Mouse (Mus musculus) ovary, postnatal 36 days (tissue): Measurements from ENCODE around the gene Cdca7l.
"Not testable (repeated sequence)": the region's sequence is repeated elsewhere in the genome, so short reads cannot be mapped to it uniquely, and the experiment has no call there.

Experiments used
- DNase-seq: peaks from one replicate; pipeline ENCODE4 v3.0.0; 2022; ENCODE audit warnings: low spot score, mixed read lengths

Gene Cdca7l

DNA sequence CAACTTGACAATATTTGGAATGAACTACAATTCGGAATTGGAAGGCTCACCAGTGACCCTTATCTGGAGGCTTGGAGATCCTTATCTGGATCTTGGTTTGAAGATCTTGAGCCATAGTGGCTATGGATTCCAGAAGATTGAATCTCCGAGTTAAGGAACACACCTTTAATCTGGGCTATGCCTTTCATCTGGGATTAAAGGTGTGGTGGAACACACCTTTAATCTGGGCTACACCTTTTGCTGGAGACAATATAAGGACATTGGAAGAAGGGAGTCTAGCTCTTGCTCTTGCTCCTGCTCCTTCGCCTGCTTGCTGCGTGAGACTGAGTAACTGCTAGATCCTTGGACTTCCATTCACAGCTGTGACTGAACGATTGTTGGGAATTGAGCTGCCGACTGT is at the start of gene Cdca7l:
TSS of gene Cdca7l (plus strand) at position 301 of the 400 bp plus-strand sequence.
- DNase-seq = not testable (repeated sequence)

DNA sequence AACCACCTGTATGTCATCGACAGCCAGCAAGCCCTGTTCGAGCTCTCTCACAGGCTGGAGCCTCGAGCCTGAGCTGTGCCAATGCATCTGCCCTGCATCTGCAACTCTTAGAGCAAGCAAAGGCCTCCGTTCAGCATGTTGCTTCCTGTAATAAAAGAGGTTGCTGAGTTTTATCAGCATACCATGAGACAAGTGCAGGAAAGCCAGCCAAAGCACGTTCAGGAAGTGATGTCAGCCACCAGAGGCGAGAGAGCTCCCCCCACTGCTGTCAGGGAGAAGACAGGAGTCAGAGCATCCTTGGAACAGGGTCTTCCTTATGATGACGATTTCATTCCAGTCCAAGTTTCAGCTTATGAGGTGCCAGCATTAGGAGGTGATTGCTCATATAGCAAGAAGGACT is 48.1 kb upstream of the Cdca7l start:
- no peak for DNase-seq

DNA sequence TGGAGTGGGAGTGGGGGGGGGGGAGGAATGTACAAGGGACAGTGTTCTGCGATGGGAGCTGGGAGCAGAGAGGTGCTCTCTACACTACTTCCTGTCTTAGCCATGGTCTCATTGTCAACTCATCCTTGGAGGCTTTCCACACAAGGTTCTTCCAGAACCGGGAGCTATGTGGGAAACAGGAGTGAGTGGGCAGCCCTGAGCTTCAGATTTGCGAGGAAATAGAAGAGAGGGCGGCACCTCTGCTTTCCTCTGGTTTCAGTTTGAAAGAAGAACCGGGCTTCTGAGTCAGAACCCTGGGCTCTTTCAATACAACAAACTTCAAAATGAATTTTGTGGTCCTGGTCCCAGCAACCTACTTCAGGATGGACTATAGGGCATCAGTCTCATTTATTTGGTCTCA is 43.7 kb upstream of the Cdca7l start:
- DNase-seq = no peak

DNA sequence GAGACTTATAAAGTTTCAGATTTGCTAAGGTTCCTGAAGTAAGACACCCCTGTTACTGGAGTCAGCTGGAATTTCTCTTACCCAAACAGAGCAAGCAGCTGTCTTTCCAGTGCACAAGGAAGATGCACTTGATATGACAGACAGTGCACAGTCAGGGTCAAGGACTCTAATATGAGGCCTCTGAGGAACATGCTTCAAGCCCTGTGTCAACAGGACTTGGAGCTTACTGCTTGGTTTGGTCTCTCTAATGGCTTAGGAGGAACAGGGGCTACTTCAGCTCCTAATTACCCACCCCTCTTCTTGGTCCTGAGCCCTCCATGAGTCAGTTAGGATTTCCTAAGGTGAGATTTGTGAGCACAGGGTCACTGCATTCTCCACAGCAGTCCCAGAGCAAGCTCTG is 43.2 kb upstream of the Cdca7l start:
- no peak for DNase-seq

DNA sequence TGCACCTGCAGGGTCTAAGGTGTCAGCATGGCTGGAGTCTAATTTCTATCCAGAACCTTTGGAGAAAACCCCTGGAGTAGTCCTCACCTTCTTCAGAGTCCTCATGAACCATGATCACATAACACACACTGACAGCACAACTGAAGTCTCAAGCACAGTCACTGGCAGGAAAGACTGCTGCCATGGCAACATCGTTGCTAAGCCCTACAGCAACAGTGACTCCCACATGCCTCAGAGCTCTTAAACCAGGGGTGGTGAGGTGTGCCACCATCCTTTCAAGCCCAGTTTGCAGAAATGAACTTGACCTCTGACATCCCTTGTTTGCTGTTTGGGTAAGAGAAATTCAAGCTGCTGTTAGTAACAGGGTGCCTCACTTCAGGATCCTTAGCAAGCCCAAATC is 42.4 kb upstream of the Cdca7l start:
- no peak for DNase-seq

DNA sequence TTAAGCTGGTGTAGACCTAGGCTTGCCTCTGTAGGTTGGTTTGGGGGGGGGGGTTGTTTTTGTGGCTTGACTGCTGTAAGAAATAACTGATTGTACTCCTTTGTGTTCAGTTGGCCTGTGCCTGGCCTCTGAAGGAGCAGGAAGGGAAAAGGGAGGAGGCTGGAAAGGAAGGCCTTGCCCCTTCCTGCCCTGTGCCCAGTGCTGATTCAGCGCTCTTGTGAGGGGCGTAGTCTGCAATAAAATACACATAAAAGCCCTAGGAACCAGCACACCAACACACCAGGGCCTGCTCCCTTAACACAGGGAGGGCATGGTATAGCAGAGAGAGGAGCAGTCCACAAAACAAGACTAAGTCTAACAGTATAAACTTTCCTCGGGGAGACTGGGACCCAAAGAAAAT is 40.8 kb upstream of the Cdca7l start:
- no peak for DNase-seq

DNA sequence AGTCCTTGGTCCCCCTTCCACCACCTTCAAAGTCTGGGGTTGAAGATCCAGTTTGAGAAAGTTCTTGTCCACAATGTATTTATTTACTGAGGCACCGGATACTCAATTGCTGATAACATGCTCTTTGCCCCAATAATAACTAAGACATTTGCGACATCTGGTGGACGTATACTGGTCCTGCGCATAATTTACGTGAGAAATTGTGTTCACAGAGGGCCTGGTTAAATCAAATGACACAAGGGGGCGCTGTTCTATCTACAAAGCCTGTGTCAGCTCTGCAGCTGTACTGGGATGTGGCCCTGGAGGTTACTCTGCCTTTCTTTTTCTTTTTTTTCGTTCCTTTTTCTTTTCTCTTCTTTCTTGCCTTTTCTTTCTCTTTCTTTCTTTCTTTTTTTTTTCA is 39.2 kb upstream of the Cdca7l start:
- peak; percentile 39 for DNase-seq

DNA sequence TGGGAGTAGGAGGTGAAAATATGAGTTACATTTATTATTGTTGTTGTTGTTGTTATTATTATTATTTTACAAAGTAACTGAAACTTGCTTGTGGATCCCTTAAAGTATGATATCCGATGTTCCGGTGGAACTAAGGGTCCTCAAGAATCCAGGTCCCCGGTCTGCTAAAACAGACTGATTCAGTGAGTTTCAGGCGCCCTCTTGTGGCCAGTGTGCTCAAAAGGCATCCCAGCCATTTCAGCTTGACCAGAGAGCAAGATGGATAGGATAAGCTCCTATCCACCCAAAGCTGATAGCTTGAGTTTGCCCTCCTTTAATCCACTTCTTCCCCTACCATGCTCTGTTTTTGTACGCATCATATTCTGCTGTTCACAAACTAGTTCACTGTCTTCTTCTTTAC is 35.0 kb upstream of the Cdca7l start:
- peak; percentile 64 for DNase-seq

DNA sequence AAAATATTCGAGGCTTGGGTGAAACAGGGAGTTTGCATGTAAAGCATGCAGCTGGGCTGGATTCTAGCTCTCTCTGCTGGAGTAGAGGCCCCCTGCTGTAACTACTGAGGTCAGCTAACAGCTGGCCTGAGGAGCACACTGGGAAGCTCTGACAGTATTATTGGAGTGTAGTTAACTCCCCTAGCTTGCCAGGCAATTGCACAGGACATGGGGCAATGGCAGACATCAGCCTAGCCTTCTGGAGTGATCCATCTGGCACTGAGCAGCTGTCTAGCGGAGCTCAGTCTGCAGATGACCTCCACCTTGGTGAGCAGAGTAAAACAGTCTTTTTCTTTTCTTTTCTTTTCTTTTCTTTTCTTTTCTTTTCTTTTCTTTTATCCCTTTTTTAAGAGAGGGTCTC is 33.9 kb upstream of the Cdca7l start:
- DNase-seq = no peak

DNA sequence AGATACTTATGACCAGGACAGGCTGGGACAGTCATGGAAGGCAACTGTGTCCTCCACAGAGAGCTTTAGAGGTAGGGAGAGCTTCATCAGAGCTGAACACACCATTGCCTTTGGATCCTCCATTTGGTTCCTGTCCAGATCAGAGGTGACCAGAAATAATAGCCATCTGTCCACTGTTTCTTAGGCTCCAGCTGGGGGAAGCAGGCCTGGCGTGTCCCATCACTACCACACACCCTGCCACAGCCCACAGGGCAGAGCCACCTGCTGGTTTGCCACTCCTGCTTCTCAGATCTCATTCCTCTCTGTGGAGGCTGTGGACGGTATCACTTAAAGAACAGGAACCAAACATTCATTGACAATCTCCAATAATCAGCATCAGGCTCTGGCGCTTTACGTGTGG is 32.9 kb upstream of the Cdca7l start:
- DNase-seq = no peak

DNA sequence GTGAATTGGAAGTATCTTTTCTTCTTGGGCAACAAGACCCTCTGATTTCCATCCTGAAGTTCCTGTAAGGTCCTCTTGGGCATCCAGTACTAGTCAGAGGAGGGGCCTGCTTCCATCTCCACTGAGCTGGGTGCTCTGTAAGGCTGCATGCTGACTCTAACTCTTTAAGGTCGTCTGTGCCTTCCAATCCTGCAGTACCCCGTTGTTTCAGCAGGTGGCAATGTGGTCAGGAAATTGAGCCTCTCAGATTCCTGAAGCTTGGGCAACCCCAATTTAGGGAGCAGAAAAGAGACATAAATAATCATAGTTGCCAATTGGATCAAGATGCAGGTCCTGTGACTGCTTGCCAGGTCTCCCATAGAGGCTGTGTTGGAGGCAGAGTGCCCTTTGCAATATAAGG is 31.5 kb upstream of the Cdca7l start:
- peak; percentile 51 for DNase-seq

DNA sequence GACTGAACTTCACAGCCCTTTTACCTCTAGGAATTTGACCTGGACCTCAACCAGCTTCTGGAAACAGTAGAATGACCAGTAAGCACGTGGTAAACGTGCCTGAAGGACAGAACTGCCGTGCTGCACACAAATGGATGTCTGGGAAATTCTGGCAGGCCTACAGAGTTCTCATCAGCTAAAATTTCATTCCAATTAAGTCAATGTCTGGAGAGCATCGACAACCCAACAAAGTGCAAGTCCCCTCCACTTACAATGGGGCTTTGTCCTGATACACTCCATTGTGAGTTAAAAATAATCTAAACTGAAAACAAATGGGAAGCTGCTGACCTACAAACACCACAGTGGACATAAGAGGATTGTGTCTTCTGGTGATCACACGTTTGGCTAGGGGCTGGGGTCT is 27.2 kb upstream of the Cdca7l start:
- DNase-seq = no peak

DNA sequence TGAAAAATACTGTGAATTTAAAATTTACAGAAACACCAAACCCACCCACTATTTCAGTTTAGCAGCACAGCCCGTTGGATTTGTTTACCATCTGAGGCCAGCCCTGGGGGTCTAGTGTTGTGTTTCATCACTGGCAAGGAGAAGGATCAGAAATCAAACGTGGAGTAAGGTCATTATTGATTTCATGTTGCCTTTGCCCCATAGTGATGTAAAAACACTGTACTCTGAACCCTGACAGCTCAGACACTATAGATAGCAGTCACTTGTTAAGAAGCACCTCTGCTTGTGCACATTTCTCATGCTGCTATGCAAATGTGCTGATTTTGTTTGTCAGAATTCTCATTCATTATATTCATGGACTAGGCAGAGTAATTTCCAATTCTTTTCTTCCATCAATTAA is 22.7 kb upstream of the Cdca7l start:
- DNase-seq = no peak

DNA sequence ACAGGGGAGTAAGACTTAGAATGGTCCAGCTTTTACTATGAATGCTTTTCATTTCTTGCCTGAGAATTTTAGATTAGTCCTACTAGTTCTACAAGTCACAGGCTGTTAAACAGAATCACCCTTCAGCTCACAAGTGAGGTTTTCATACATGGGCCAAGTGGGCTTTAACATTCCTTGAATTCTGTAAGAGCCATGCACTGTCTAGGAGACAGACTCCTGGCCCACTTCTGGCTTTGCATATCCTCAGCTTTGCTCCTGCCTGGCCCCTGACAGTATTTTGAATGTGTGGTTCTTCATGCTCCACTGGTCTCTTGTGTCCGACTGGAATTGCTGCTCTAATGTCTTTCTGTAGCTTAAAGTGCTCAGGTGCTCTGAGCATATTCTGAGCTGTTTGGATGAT is 20.7 kb upstream of the Cdca7l start:
- no peak for DNase-seq

DNA sequence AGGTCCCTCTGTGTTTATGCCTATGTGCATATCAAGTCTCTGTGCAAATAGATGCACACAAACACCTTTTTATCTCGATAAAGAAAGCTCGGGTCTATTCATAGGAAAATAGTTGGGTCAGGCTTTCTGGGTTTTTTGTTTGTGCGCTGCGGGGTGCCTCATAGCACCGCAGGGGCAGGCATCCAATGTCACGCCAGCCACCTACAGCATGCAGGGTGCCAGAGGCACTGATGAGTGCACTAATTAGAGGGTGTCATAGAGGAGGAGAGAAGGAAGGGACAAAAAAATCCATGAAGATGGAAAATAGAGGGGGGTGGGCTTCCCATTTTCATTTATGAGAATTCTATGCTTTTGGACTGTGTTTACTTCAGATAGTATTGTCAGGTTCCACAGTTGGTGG is 17.5 kb upstream of the Cdca7l start:
- no peak for DNase-seq

DNA sequence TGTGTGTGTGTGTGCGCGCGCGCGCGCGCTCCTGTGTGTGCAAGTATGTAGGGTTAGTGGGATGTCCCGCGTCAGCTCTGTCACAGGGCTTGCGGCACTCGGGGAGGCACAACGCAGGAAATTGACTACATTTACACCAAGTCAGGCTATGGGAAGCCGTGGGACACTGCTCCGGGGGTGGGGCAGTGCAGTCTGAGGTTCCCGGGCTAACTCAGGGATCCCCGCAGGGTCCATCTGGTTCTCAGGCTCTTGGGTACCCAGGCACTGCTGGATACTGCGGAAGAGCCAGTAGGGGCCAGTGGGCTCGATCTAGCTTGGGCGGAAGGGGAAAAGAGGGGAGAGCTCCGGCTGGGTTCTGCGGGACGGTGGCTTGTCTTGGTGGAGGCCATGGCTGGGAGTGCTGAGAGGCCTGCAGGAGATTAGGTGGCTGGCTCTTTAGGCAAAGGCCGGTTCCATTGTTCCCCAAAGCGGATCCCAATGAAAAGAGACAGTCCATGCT is 15.5 kb upstream of the Cdca7l start:
- DNase-seq = no peak

DNA sequence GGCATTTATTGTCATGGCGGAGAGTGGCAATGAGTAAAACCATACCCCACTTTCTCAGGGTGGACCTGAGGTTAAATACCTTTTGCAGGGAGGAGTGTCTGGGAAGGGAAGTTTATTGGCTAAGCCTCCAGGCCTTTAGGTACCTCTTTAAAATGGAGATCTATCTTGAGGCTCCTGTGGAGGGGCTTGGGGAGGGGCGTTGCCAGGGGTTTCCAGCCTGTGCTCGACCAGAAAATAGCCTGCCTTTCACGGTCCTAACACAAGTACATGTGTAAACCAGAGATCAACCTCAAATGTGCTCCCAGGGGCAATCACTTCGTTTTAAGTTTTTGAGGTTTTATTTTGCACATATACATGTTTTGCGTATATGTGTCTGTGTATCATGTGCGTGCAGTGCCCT is 15.1 kb upstream of the Cdca7l start:
- DNase-seq = no peak

DNA sequence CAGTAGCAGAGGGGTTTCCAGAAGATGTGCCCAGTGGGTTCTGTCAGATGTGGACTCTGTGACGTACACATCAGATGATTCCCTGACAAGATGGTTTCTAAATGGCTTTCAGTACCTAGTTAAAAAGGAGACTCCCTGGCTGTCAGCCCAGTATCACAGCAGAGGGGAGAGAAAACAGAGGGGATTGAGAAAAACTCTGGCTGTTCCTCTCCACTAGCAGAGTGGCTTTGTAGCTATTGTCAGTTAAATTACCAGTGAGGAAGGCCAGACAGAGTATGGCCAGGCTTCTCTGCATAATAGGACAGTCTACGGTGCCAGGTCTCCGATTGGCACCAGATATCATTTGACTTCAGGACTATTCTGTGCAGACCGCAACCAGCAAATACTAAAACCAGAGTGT is 8.8 kb upstream of the Cdca7l start:
- no peak for DNase-seq

DNA sequence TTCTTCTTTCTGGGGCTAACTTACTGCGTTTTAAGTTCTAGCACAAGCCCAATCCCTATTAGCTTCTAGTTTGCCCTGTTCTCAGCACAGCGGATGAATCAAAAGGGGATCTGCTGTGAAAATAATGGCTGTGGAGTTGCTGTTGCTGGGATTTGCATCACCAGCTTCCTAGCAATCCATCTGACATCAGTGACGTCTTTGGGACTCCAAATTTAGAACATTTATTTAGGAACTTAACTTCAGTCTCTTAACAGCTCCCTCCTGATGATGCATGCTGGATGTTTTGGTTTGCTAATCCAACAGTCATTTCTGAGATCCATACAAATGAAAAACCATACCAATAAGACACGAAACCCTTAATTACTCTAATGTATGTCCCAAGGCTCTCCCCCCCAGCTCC is 1.5 kb downstream of the Cdca7l start:
- DNase-seq = no peak

DNA sequence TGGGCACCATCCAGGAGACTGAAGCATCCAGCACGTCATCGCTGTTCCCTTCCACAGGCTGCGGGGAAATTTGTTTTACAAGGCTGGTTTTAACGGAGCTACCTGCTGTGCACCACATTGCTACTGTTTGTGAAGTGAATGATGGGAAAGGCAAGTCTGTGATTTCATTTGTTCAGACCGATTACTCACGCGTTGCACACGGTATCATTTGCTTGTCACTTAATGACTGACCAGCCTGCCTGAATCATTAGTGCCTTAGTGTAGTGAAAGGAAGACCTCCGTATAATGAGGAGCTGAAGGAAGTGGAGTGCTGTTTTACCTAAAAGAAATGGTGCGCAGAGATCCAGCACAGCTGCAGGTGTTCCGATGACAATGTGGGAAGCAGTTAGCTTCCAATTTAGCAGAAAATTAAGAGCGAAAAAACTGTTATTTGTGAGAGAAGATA is 1.9 kb downstream of the Cdca7l start:
- DNase-seq = no peak

DNA sequence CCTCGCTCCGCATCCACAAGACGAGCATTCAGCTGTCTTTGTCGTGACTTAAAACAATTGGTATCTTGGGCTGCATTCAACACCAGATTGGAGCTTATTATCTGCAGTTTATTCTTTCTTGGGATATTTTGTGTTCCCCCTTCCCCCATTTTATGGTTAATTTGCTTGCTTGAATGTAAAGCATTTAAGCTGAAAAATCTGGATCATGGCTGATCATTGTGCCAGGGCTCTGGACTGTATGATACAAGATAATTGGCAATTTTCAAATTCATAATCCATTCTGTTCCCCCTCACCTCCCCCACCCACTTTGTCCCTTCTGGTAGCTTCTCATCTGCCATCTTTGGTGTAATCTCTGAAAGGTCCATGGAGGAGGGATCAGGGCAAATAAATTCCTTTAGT is 2.4 kb downstream of the Cdca7l start:
- DNase-seq = no peak

DNA sequence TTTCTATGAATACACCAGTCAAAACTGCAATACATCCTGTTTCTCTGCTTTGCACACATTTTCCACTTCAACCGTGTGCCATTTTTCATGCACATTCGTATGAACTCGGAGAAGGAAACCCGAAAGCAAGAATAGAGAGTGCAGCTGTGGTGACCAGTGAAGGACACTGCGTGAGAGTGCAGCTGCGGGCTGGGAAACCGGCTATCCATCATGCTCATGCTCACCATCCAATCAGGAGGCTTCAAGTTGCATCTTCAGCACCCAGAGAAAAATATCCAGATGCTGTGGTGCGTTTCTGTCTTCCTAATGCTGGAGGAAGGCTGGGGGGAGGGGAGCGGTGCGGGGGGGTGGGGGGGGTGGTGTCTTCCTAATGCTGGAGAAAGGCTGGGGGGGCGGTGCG is 3.5 kb downstream of the Cdca7l start:
- DNase-seq = no peak

DNA sequence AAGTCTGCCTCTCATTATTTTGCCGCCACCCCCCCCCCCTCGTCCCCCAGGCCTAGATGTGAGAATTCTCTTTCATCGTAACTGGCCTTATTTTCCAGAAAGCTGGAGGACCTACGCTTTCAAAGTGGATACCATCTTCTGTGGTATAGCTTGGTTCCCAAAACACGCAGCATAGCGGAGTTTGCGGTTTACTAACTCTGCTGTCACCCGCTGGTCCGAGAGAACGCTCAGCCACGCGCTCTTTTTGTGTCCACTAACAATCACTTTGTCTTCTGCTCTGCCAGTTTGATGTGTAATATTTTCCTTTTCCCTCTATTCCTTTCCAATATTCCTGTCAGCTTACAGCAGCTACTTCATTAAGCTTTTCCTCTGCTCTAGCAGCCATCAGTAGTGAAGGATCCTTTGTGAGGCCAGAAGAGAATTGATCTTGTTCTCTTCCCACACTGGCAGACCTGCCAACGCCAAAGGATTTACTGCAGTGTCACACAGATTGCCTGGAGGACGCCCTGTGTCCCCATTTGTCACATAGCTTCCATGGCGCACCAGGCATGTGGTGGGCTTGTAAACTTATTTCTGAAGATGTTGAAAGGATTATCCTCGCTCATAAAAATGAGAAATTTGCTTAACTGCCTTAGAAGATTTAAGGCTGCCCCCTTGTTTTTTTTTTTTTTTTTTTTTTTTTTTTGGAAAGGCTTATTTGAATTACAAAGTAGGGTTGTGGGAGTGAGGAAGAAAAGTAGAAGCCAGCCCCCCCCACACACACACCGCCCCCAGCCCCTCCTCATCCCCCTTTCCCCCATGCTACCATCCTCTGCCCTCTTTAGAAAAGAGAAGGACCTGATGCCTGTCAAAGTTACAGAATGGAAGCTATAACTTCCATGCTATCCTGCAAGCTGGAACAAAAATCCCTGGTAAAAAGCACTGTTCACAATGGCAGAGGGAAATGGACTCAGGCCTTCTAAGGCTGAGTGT is 4.6 kb downstream of the Cdca7l start:
- DNase-seq = no peak
